Mouse (Mus musculus): ENCODE results near the gene Proca1.

Proca1 gene

DNA sequence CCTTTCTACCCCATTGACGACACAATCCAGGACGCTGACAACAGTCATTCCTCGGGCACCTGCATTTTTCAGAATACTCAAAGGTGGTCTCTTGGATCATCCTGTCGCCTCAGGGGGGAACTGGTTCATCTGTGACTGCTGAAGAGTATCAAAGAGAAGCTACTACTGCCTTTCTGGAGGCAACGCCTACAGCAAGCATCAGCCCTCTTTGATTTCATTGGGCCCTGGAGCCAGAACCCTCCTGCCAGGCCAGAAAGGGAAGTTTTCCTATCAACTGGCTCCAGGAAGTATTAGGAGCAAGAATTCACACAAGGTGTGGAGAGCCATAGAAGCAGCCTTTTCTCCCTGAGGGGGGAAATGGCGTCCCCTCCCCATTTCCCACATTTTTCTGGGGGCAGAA lies 26.6 kb upstream of the Proca1 start:
- no peak for DNase-seq

DNA sequence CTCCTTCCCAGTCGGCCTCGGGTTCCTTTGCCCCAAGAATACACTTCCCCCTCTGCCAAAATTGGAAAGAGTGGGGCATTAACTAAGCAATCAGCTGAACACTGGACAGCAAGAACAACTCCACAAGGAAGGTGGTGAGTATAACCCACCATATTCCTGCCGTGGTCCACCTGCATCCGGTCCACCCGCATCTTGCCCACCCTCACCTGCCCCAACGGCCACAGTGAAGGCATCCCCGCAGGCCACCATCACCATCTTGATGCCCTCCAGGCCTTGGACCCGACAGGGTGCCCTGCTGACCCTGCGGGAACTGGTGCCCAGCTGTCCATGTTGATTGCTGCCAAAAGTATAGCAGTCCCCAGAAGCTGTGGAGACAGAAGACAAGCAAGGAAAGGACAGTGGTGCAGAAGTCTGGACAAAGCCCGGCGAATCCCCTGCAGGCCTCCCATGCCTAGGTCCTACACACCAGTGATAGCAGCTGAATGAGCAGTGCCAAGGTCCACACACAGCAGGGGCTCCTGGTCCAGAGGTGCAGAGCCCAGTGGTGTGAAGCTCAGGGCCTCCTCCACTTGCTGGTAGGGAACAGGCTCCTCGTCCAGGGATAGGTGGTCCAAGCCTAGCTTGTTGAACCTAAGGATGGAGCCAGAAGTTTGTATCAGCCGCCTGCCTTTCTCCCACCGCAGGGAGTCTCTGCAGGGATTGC lies 25.8 kb upstream of the Proca1 start:
- no peak for DNase-seq

DNA sequence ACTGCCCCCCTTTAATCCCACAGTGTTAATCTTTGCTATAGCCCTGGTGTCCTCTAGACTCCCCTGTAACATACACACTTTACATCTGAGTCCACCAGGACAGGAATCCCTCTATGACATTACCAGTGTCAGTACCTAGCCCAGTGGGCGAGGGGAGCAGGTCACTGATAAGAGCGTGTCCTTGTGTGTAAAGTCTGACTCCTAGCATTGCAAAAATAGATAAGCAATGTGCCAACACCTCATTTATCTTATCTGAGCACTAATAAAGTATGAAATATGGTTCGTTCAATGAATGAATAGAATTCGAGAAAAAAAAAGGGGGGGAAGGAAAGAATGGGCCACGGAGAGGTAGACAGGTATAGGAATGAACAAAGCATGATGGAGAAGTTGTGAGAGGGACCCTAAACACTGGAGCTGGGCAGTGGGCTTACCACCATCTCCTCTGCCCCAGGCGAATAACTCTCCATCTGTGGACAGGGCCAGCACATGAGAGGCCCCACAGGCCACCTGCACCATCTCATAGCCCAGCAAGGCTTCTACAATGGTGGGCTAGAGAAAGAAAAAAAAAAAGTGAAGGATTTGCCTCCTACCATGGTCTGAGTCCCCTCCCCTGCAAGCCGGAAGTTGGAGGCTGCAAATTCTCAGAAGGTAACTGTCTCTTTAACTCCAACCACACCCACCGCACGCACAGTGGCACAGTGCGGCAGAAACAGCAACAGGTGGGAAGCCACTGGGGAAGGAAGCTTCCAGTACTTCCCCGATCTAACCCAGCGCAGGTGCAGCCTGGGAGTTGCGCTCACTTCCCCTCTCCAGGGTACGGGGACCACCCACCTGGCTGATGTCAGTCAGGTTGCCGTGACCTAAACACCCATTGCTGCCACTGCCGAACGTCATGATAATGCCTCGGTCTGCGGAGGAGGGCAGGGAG lies 24.4 kb upstream of the Proca1 start:
- no peak for DNase-seq

DNA sequence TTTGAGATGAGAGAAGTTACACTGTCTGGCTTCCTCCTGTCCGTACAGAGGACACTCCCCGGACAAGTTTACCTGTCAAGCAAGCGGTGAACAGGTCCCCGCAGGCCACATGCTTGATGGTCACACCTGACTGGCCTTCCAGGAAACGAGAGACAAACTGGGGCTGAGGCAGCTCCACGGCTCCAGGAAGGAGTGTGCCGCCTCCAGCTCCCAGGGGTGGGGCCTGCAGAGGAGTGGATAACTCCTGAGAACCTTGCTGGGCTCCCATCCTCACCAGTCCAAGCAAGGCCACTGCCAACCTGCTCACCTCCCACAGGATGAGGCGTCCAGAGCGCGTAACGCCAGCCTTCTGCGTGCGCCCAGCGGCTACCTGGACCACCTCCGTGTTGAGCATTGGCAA lies 22.9 kb upstream of the Proca1 start:
- DNase-seq = no peak

DNA sequence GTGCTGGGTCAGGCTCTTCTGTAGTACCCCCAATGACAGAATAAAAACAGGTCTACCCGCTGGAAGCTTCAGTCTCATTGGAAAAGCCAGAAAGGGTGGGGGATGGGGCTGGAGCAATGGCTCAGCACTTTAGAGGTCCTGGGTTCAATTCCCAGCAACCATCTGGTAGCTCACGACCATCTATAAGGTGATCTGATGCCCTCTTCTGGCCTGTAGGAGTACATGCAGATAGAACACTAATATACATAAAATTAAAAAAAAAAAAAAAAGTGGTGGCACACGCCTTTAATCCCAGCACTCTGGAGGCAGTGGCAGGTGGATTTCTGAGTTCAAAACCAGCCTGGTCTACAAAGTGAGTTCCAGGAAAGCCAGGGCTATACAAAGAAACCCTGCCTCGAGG lies 21.9 kb upstream of the Proca1 start:
- DNase-seq = no peak

DNA sequence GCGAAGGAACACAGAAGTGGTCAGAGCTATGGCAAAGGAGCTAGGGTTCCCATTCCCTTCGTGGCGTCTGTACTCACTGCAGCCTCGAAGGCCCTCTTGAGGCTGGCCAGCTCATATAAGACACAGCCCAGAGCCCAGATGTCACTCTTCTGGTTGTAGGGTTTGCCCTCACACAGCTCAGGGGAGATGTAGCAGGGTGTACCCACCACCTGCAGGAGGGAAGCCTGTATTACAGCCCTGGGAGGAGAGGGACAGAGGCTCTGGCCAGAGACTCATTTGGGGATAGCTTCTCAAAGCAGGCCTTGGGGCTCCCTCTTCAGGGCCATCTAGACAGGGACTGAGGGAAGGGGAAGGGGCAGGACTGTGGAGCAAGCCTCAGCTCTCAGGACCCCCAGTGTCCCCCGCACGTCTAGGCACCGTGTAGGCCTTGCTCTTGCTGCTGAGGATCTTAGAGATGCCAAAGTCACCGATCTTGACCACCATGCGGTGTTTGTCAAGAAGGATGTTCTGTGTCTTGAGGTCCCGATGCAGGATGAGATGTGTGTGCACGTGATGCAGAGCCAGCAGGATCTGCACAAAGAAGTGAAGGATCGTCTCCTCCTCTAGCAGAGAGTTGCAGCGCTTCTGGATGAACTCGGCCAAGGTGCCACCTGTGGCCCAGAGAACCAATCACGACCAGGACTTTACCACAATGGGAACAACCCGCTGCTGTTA lies 21.0 kb upstream of the Proca1 start:
- DNase-seq = no peak

DNA sequence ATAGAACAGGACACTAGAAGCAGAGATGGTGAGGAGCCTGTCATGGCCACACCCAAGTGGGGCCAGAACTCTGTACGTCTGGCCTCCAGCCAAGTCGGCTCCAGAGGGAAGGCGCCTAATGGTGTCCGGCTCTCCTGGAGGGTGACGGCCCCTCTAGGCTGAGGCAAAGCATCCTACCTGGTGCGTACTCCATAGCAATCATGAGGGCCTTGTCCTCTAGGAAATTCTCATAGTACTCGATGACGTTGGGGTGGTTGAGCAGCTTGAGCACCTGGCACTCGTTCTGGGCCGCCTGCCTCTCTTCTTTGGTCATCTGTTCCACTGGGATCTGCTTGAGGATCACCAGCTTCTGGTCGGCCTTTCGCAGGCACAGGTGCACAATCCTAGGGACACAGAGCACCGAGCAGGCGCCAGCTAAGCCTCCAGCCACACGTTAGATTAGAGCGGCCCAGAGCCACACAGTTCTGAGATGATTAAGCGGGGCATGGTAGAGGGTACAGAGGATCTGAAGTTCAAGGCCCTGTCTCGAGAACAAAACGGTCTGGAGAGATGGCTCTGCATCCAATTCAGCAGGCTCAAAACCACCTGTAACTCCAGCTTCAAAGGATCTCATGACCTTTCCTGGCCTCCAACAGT lies 20.3 kb upstream of the Proca1 start:
- DNase-seq = no peak

DNA sequence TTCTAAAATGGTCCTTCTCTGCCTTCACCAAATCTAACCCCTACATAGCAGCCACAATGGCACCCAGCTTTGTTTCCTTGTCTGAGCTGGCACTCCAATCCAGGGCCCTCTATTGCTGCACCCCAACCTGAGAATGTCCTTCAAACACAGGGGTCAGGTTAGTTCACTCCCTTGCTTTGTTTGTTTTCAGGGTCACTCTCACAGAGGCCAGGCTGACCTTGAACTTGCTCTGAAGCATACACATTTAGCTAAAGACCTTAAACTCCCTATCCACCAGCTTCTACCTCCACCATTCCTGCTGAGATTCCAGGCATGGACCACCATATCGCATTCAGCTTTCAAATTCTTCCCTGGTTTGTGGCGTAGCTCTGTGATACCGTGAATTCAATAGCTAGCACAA lies 18.7 kb upstream of the Proca1 start:
- no peak for DNase-seq

DNA sequence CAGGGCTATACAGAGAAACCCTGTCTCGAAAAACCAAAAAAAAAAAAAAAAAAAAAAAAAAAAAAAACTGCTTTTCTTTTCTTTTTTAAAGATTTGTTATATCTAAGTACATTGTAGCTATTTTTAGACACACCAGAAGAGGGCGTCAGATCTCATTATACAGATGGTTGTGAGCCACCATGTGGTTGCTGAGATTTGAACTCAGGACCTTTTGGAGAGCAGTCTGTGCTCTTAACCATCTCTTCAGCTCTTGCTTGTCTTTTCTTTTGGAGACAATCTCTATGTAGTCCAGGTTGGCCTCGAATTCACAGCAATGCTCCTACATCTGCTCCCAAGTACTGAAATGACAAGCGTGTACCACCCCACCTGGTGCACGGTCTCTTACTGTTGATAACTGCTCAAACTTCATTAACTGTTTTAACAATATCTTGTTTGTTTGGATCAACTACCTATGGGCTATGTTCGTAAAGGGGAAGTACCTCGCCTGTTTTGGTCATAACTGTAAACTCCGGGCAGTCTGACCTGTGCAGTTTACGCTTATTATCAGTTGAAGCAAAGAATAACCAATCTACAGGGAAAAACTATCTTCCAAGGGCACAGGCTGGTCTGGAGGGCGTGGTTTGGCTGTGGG lies 17.3 kb upstream of the Proca1 start:
- DNase-seq = no peak

DNA sequence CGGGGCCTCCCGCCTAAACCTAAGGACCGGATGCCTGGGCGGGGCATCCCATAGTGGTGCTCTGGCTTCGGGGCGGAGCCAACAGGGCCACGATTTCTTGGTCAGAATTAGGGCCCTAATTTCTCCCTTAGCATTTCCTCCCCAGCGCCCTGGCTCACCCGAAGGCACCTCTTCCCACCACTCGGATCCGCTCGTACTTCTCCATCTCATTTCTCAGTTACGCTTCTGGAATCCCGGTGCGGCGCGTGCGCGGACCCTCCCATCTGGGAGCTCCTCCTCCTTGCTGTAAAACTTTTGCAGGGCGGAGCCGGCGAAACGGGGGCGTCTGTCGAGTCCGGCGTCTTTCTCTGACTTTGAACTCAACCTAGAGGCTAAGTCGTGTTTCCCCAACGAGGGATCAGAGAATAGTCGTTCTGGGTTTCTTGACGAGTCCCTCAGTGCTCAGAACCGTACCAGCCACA lies 16.8 kb upstream of the Proca1 start, which contains the start of the genes Nek8 and Tlcd1:
Gene Nek8 (minus strand): TSS at position 274 of the 461 bp plus-strand sequence.
Gene Tlcd1 (plus strand): TSS at position 310 of the 461 bp plus-strand sequence.
- DNase-seq = peak; percentile 84

DNA sequence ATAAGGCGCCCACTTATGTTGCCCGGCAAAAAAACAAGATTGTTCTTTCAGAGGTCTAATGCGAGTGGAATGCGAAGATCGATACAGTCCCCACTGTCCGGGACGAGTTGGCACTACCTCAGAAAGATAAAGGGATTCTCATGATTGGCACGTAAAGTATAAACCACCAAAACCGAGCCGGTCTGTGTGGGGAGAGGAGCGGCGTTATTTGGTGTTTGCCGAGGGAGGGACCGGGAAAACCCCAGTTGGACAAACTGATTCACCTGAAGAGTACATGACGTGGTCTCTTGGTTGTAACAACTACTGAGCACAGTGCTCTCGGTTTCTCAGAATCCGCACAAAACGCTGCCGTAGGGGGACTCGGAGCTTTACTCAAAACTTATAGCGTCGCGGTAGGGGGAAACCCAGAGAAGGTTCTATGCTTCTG lies 16.3 kb upstream of the Proca1 start:
- DNase-seq = no peak

DNA sequence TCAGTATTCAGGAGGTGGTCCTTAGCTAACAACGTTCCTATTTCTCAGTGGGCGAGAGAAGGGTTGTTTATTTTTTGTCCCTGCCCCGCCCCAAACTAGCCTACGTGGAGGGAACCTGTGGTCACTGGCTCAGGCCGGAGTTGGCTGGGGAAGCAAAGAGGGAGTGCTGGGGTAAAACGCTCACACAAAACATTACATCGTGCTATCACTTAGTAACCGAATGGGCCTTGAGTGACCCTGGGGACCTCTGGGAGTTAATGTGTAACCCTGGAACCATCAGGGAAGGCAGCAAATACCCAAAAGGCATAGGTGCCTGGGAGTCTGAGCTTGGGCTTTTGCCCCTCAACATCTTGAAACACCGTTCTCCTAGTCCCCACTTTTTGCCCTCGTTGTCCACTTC lies 15.8 kb upstream of the Proca1 start:
- no peak for DNase-seq

DNA sequence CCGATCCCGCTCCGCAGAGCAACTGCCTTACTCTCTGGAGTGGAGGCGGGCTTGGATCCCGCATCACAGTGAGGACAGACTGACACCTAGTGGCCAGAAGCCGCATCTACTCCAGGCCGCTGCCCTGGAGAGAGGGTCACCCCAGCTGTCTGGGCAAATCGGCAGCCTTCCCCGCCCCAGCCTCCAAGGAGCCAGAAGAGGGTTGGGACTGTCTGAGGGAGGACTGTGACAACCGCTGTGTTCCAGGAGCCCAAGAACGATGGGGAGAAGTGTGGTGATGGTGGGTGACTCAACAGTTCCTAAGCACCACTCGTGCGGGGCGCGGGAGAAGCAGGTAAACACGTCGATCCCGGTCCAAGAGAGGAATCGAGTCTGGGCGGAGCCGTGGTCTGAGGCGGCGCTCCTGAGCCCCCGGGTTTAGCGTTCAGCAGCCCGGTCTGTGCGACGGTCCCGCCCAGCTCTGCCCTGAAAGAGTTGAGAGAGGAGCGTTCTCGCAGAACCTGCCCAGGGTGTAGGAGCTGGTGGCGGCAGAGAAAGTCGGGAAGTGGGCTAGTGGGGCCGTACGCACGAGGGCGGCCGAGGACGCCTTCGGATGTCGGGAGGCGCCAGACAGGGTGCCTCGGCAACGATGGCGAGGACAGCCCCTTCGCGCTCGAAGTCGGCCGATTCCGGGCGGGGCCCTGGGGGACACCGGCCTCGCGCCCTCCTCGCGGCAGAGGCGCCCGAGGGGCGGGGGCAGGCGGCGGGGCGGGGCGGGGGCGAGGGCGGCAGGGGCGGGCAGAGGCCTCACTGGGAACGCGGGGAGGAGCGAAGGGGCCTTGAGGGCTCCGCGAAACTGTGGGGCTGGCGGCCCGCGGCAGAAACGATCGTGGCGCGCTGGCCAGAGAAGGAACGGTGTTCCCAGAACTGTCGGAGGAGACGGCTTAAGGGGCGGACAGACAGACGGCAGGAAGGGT lies 15.0 kb upstream of the Proca1 start:
- DNase-seq = peak; percentile 91

DNA sequence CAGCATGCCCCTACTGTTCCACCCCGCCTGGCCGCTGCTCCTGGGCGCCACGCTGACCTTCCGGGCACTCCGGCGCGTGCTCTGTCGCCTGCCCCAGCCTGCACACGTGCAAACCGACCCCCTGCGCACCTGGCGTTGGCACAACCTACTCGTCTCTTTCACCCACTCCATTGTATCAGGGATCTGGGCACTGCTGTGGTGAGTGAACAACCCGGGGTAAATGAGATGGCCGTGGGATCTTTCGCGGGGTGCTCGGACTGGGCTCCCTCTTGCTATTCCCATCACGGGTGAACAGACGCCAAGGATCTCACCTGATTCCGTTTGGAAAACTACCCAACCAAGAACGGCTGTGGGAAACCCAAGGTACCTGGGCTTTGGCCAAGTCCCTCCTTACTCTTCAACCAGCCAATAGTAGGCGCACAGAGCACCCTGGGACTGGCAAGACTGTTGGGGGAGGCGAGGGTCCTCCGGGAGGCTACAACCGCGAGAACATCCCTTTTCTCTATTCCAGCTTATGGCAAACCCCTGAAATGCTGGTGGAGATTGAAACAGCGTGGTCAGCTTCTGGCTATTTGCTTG lies 14.2 kb upstream of the Proca1 start:
- DNase-seq = peak; percentile 70

DNA sequence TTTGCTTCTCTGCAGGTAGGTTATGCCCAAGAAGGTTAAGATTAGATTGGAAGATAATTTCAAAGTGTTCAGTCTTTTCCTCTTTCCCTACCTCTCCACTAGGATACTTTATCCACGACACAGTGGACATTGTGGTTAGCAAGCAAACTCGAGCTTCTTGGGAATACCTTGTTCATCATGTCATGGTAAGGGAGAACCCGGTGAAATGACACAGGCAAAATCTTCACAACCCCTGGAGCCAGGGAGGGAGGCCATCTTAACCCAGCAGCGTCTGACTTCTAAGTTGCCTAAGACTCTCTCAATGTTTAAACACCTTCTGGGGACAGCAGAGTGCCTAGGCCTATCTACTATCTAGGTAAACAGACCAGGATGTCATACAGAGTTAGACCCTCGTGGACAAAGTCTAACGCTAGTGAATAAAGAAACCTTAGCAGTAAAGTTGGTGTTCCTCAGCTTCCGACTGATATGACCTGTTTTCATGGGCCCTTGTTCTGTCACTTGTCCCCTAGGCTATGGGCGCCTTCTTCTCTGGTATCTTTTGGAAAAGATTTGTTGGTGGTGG lies 13.7 kb upstream of the Proca1 start:
- no peak for DNase-seq

DNA sequence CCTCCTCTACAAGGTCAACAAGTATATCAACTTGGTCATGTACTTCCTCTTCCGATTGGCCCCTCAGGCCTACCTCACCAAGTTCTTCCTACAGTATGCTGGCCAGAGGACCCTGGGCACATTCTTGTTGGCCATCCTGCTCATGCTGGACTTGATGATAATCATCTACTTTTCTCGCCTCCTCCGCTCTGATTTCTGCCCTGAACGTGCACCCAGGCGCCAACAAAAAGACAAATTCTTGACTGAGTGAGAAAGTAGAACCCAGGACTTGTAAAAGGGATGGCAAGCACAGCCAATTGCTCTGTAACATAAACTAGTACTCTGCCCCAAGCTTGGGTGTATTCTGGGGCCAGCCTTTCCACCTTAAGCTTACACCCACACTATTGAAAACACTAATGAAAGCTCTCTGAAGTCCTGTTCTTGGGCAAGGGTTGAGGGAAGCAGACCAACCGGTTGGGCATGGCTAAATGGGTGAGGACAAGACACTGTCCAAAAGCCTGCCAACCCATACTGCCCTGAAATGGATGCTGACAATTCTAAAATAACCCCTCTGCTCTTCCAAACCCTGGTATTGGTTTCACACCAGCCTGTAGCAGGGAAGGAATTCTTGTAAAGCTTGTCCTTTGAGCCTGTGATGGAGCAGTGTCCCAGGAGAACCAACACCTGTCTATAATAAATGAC lies 13.0 kb upstream of the Proca1 start:
- DNase-seq = no peak

DNA sequence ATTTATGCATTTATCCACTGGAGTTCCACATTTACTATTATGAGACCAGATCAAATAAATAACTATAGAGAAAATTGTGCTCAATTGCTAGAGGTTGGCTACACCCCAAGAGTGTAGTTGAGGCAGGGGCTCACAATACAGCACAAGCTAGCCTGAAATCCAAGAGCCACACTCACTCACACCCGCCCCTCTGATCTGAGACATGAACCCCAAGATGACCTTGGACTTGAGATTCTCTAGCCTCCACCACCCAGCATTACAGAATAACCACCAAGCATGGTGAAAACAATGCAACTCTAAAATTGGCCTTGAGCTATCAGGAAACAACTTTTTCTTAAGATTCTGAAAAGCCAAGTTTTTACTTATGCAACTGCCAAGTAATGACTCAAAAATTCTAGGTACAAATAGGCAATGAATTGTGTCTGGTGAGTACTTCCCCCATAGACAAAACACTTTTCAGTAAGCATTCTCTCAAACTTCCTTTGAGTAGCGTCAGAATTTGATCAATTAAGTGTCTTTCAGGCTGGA lies 11.3 kb upstream of the Proca1 start:
- DNase-seq = no peak

DNA sequence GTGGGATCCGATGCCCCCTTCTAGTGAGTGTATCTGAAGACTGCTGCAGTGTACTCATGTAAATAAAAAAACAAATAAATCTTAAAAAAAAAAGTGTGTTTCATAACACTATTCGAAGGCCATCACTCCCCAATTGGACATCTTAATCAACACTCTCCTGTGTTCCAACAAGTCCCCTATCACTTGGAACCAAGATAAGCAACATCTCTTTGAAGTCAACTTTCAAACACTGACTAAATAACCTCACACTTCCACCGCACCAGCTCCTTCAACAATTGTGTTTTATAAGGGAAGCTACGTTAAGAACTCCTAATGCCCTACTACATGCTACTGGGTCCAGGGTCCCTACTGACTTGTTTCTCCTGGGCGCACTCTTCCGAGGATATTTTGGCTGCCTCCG lies 10.7 kb upstream of the Proca1 start:
- no peak for DNase-seq

All from layer of hippocampus, adult 9-11 months (tissue).